Mouse (Mus musculus) embryonic fibroblast, embryonic 13.5 days (primary cell): Measurements from ENCODE around the gene Themis2.

Experiments
- CTCF ChIP-seq: IDR thresholded peaks from 2 replicates; pipeline ENCODE4 v1.5.1; 2011; ENCODE audit warnings: mild to moderate bottlenecking, control low read depth, low read length, moderate library complexity, borderline replicate concordance; ENCODE audit not compliant: insufficient read depth
- POLR2A ChIP-seq: IDR thresholded peaks from 2 replicates; pipeline ENCODE4 v1.6.1; 2011; ENCODE audit warnings: low read depth, mild to moderate bottlenecking, control low read depth, low read length, moderate library complexity

- TF ChIP-seq CTCF (no peak), POLR2A (no peak)
These were observed 35.9 kb downstream of the Themis2 start for GRCm38 (mm10) chr4:132760296-132760695.
